Mouse (Mus musculus): Measurements from ENCODE around the gene Prox2.

The Prox2 gene

GRCm38 (mm10) chr12:85129426-85129978 is 18.9 kb upstream of the Prox2 start:
- DNase-seq (ENCODE audit: low spot score): no peak

GRCm38 (mm10) chr12:85126986-85127603 is 16.5 kb upstream of the Prox2 start:
- no peak for DNase-seq (ENCODE audit: low spot score)

DNA sequence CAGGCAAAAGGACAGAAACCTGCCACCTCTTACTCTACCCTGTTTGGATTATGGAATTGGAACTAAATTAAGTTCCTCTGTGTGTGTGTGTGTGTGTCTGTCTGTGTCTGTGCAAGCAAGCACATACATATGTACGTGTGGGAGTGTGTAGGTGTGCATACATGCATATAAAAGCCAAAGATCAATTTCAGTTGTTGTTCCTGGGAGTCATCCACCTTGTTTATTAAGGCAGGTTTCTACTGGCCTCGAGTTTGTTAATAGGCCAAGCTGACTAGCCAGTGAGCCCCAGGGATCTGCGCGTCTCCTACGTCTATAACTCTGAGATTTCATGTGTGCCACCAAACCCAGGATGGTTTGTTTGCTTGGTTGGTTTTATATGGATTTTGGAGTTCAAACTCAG is 14.2 kb upstream of the Prox2 start:
- no peak for DNase-seq (ENCODE audit: low spot score)

- no peak for DNase-seq (ENCODE audit: low spot score)
Observed at GRCm38 (mm10) chr12:85123645-85124044, 13.1 kb upstream of the Prox2 start.

GRCm38 (mm10) chr12:85123108-85123530 is 12.6 kb upstream of the Prox2 start:
- DNase-seq (ENCODE audit: low spot score): no peak

GRCm38 (mm10) chr12:85121806-85122459 is 11.4 kb upstream of the Prox2 start:
- DNase-seq (ENCODE audit: low spot score): no peak

DNA sequence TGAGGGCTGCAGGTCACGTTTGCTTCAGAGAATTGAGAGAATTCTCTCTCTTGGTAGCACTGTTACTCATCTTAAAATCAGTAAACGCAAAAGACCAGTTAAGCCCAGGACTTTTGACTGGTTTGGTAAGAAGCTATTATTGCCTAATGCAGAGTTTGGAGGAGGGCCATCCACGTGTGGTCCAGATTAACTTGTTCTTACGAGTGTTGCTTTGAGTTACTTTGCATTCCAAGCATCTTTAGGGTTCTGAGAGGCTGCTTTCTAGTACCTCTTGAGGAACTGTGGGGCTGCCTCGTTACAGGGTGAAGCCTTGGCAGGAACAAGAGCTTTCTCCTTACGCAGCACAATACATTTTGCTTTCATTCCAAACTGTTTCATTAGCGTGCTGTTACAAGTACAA is 5.1 kb upstream of the Prox2 start:
- DNase-seq (ENCODE audit: low spot score): no peak

DNA sequence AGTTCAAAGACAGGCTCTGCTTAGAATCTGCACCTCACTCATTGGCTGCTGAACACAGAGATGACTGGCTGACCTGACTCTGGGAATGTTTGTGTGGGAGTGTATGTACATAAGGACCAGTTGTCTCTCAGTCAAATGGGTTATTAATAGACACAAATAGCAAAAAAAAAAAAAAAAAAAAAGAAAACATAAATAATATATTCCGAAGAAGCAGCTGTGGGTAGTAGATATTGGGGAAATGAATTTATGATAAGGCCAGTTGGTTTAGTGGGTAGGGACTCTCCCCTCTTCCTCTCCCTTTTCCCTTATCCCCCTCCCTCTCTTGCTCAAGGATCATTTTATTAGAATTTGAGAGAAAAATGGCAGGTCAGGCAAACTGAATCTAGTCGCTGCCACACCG is 3.4 kb upstream of the Prox2 start:
- DNase-seq (ENCODE audit: low spot score): no peak

DNA sequence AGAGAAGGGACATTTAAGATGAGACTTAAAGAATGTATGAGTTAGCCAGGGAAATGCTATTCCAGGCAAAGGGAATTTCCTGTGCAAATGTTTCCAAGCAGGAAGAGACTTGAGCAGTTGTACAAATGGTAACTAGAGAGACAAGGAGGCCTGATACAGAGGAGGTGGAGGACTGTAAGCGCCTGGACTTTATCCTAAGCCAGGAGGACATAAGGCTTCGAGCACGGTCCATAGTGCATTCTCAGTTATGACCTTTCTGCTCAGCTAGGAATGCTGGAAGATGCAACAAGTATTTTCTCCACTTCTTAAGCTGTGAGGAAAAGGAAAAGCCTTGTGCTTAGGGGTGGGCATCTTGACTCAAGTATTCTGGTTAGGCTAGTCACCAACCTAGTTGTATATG is 2.8 kb upstream of the Prox2 start:
- DNase-seq (ENCODE audit: low spot score): no peak

DNA sequence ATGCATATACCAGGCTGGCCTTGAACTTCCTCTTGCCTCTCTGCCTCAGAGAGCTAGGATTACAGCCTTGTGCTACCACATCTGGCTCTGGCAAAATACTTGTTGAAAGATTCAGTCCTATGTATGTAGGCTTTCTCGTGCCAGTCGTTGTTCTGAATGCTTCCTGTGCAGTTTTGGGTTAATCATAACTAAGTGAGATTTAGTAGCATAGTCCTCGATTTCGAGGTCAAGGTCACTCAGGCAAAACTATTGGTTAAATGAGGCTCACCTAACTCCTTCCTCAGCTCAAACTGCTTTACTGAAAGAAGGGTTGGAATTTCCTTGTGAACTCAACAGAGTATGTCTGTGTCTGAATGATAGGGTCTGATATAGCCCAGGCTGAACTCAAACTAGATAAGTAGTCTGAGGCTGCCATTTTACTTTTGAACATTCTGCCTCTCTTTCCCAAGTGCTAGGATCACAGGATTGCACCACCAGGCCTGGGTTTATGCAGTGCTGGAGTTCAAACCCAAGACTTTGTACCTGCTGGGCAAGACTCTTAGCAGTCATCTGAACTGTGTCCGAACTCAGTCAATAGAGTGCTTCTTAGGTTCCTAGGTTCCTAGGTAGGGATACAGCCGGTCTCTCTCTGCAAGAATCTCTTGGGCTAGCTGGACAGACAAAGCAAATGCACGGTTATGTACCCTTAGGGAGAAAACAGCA is 2.1 kb upstream of the Prox2 start:
- no peak for DNase-seq (ENCODE audit: low spot score)

DNA sequence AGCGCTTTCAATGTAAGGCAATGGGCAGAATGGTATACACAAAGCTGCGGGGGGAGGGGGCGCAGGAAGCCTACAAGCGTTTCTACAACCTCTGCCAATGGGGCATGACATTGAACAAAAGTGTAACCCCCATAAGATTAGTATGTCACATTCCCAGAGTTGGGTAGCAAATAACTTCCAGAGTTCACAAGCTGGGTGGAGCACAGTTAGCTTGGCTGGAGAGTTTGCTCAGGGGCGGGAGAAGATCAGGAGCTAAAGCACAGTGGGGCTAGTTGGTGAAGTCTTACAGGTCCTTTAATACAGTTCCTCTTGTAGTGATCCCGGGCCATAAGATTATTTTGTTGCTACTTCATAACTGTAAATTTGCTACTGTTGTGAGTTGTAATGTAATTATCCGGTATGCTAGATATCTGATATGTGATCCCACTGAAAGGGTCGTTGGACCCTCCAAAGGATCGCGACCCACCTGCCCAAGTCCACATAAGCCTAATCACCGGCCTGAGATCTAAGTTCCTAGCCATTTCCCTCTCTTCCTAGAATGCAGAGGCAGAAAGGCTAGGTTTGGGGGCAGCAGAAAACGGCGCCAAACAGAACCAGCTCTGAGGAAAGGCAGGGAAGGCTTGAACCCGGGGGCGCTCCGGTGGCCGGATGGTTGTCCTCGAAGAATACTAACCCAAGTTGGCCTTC is 405 bp downstream of the Prox2 start:
- DNase-seq (ENCODE audit: low spot score): peak; percentile 40

DNA sequence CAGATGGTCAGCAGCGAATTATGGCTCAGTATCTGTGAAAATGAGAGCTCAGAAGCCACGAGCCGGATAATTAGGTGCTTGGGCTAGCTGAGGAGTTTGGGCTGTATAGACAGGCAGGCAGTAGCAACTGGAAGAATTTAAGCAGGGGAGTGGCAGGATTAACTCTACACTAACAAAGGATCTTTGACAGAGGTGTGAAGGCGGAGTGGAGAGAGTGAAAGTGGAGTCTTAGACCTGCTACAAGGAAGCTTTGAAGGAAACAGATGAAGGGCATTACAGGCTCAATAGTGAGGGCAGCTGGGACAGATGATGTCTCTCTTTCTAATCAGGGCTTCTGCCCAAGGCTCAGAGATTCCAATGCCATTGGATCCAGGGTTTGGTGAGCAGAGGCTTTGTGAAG is 1.1 kb downstream of the Prox2 start:
- no peak for DNase-seq (ENCODE audit: low spot score)

GRCm38 (mm10) chr12:85108643-85109042 is 1.9 kb downstream of the Prox2 start:
- no peak for DNase-seq (ENCODE audit: low spot score)

DNA sequence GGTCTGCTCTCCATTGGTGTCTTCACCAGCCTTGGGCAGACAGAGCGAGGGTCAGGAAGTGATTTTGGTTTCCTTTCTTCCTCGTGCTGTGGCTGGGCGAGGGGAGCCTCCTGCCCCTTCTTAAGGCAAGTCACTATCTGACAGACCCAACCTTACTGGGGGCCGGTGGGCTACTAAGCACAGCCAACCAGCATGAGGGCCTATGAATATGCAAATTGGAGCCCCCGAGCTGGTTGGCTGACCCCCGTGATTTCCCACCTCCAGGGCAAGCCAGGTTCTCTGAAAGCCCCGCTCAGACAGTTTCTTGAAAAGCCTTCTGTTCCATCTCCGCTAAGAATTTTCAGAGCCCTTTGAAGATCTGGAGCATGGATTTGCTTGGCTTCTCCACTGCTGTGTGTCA is 4.3 kb downstream of the Prox2 start:
- DNase-seq (ENCODE audit: low spot score): peak; percentile 72

DNA sequence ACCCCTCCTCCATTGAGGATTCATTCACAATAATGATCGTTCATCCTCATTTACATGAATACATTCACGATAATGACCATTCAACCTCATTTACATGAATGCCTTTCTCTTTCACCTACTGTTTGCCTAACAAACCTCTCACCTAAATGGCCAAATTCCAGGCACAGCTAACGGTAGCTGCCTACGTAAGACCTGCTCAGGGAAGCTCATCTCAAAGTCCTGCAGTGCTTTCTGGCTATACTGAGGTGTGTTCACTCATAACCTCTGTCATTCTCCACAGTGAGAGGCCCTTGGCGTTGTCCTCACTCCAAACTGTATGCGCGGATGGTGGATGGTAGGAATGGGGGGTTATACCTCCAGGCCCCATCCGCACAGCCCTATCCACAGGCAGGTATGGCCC is 5.8 kb downstream of the Prox2 start:
- DNase-seq (ENCODE audit: low spot score): no peak

- DNase-seq (ENCODE audit: low spot score): no peak
Observed at GRCm38 (mm10) chr12:85103096-85103495, 7.5 kb downstream of the Prox2 start.

GRCm38 (mm10) chr12:85101521-85102106 is 8.9 kb downstream of the Prox2 start:
- no peak for DNase-seq (ENCODE audit: low spot score)

- DNase-seq (ENCODE audit: low spot score): peak; percentile 23
Observed at GRCm38 (mm10) chr12:85101001-85101400, 9.6 kb downstream of the Prox2 start.

GRCm38 (mm10) chr12:85095859-85096258 is 14.7 kb downstream of the Prox2 start:
- no peak for DNase-seq (ENCODE audit: low spot score)

- no peak for DNase-seq (ENCODE audit: low spot score)
Observed at GRCm38 (mm10) chr12:85095146-85095545, 15.4 kb downstream of the Prox2 start.

- DNase-seq (ENCODE audit: low spot score): no peak
Observed at GRCm38 (mm10) chr12:85094706-85095105, 15.9 kb downstream of the Prox2 start.

DNA sequence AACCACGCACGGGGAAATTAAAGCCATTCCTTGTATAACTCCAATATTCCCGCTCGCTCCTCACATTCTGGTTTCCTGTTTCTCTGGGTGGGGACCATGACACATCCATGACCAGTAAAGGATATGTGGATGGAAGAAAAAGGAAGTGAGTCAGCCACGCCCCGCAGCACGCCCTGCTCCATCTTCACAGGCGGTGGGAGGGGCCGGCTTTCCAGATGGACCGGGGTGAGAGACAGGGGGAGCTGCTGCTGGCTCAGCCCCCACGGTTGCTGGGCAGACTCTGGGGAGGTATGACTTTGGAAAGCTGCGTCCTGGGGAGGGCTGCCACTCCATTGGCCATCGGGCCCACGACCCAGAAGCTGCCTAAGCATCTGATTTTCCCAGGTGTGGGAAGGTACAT is 16.5 kb downstream of the Prox2 start:
- DNase-seq (ENCODE audit: low spot score): peak; percentile 49

All from embryo, embryonic 10.5 days (tissue).